Mouse (Mus musculus): ENCODE results near the gene Slc26a8.

DNA sequence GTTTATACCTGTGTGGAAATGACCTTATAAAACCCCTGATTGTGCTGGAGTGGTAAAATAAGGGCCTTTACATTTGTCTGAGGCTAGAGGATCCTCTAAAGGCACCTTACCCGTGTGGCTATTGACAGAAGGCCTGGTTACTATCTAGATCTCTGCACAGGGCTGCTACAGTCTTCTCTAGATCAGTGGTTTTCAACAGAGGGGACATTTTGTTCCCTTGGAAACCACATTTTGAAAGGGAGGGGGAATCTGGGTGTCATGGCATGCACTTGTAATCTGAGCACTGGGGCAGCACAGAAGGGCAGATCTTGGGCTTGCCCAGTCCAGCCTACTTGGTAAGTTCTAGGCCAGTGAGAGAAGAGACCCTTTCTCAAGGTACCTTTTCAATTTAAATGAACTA, 16.7 kb upstream of the Slc26a8 start:
- TF ChIP-seq GATA1 (IDR thresholded peaks at IDR 0.05; ENCODE audit: low read length) (no peak), TAL1 (IDR thresholded peaks at IDR 0.05; ENCODE audit: low read length) (no peak)

Data from erythroblast, embryonic 14.5 days (primary cell).